Mouse (Mus musculus) adipocyte (in vitro differentiated cells): Measurements from ENCODE around the gene Ick.

Experiments used
- DNase-seq: peaks from one replicate; pipeline ENCODE4 v3.0.0-alpha.2; 2016; ENCODE audit warnings: low spot score

Ick gene

GRCm38 (mm10) chr9:78191736-78192135, 82.7 kb downstream of the Ick start:
- DNase-seq: peak; percentile 86

- DNase-seq: peak; percentile 77
Measured at GRCm38 (mm10) chr9:78193902-78194597, 85.1 kb downstream of the Ick start.

- no peak for DNase-seq
Measured at GRCm38 (mm10) chr9:78195034-78195433, 86.0 kb downstream of the Ick start.

GRCm38 (mm10) chr9:78197801-78198200, 88.8 kb downstream of the Ick start:
- DNase-seq: no peak

GRCm38 (mm10) chr9:78204194-78204593, 95.2 kb downstream of the Ick start:
- no peak for DNase-seq

GRCm38 (mm10) chr9:78208956-78209355, 100.0 kb downstream of the Ick start:
- DNase-seq: no peak

- no peak for DNase-seq
Measured at GRCm38 (mm10) chr9:78210079-78210478, 101.1 kb downstream of the Ick start.

- no peak for DNase-seq
Measured at GRCm38 (mm10) chr9:78210821-78211220, 101.8 kb downstream of the Ick start.

- DNase-seq: no peak
Measured at GRCm38 (mm10) chr9:78211521-78211920, 102.5 kb downstream of the Ick start.

GRCm38 (mm10) chr9:78212341-78213049, 103.5 kb downstream of the Ick start:
- DNase-seq: peak; percentile 26

- no peak for DNase-seq
Measured at GRCm38 (mm10) chr9:78217074-78217473, 108.1 kb downstream of the Ick start.
